Mouse (Mus musculus) splenic B cell, adult 2 months (primary cell): ENCODE results near the gene Iqgap1.

Source experiments
- DNase-seq: peaks from one replicate; pipeline ENCODE4 v3.0.0-alpha.2; 2011; ENCODE audit warnings: low read depth, low spot score
- H3K27me3 ChIP-seq: 2 replicates; pipeline ENCODE4 v1.6.1; 2012; ENCODE audit warnings: mild to moderate bottlenecking, low read length, moderate library complexity, mixed read lengths; ENCODE audit not compliant: control insufficient read depth, poor library complexity, insufficient read depth, severe bottlenecking
- H3K36me3 ChIP-seq: 2 replicates; pipeline ENCODE4 v1.6.1; 2012; ENCODE audit warnings: mild to moderate bottlenecking, low read length, moderate library complexity, mixed read lengths; ENCODE audit not compliant: control insufficient read depth, poor library complexity, insufficient read depth, severe bottlenecking

Iqgap1 gene

DNA sequence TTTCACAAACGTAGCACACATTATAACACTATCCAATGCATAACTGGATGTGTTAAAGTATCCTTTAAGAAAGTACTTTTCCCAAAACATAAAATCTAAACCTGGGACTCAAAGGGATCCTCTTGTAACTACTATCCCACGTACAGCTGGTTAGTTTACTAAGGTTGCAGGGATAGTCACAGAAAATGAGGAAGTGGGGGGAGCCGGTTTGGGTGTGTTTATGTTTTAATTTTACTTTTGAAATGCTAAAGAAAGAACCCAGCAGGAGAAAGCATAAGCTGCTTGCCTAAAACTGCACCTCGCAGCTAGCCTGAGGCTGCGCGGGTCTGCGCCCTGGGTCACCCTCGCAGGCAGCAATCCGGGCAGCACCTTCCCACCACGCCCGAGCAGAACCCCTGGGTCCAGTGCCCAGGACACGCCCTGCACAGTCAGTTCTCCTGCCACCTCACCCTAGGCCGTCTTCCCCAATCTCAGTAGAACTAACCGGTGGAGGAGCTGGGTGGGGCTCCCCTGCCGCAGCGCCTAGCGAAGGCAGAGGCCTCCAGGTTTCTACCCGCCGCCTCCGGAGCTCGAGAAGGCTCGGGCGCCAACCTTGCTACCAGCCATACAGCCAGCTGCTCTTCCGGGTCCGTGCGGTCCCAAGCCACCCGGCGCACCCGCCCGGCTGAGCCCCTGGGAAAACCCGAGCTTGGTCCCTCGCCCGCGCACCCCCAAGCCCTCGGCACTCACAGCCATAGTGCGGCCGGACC is 23.2 kb downstream of the Iqgap1 start:
- no peaks in the 10 kb centered on the region for H3K27me3 ChIP-seq
- peaks cover 13% of the 10 kb centered on the region for H3K36me3 ChIP-seq
- DNase-seq, result peak; percentile 81

DNA sequence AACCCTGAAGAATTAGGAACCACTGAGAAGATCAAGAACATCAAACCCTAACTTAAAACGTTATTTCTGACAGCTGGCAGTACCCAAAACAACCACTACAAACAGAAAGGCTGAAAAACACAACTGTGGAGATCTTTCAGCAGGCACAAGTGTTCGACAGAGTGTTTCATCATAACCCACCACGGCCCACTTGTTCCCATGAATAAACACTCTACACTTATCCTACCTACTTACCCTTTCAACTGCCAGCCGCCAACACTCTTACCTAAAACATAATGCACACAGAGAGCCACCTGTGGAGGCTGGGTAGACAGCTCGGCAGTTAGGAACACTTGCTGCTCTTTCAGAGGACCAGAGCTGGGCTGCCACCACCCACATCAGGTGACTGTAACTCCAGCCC is 26.5 kb downstream of the Iqgap1 start:
- Histone ChIP-seq H3K27me3 (no peaks in the 10 kb centered on the region), H3K36me3 (peaks cover 25% of the 10 kb centered on the region)
- DNase-seq, result no peak

DNA sequence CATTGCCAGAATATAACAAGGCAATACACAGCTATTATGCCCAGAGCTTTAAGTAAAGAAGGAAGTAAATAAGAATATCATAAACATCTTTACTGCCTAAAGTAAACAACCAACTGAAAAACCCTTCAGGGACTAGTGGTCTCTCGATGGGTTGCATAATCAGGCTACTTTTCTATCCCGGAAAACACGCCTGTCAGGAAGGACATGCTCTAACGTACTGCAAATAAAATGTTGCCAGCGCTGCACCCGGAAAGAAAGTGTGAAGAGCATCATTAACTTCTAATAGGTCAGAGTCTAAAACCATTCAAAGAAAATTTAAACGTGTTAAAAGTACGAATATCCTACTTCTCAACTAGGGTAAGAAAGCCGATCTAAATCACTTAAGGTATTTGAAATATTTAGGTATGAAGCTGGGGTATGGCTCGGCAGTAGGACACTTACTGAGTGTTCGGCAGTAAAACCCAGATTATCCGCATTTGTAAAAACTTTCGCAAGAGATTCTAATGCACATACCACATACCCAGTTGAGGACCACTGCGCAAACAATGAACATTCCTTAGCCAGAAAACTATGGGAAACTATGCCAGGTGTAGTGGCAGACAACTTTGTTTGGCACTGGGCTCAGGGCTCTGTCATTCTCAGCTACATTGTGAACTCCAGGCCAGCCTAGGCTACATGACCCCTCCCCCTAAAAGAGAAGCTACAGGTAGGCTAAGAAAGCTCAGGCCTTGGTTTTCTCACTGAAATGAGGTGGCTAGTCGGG is 28.8 kb downstream of the Iqgap1 start:
- Histone ChIP-seq H3K27me3 (no peaks in the 10 kb centered on the region), H3K36me3 (peaks cover 25% of the 10 kb centered on the region)
- no peak for DNase-seq

DNA sequence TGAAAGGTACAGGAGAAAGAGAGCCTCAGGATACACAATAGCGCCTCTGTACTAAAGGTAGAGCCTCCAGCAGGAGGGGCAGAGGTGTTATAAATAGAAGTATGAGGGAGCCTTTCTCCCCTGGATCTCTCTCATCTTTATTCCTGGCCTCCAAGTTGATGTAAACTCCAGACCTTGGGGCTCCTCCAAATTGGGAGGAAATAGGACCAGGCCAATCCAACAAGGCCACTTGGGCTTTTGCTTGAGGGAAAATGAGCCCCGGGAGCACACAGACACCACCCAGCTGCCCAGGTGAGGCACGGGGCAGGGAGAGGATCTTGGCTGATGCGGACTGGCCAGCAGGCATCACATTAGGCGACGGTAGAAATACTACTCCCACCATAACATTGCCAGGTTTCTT is 29.5 kb downstream of the Iqgap1 start:
- Histone ChIP-seq H3K27me3 (no peaks in the 10 kb centered on the region), H3K36me3 (peaks cover 22% of the 10 kb centered on the region)
- DNase-seq, result no peak

DNA sequence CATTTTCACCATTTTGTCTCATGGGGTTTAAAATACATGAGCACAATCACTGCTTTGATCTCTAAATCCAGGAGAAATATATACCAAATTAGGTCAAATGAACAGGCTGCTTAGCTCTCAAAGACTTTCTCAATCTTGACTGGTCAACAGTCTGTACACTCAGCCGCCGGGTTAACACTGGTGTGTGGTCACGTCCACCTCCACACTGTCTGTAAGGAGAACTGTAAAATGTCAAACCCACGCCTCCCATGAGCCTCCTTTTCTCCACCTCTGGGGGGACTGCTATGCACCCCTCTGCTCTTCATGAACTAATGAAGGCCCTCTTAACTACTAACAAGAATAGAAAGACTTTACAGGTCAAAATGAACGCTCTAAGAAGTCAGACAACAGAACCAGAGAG is 36.2 kb downstream of the Iqgap1 start:
- Histone ChIP-seq H3K27me3 (no peaks in the 10 kb centered on the region), H3K36me3 (no peaks in the 10 kb centered on the region; the same call in 1 of the 2 replicates)
- no peak for DNase-seq

DNA sequence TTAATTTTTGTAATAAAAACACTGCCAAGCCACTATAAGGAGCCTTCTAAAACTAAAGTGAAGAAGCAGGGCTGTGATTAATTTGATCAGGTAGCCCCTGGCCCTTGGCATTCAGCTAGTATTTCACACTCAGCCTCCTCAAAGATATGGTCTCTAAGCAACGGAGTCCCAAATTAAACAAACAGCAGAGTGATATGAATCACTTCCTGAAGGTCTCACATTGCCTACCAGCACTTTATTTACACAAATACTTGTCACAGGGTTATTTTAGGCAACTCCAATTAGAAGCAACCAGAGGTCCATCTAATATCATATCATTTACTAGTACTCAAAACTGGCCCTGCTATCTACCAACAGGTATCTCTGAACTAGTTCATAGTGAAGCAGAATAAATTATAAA is 36.7 kb downstream of the Iqgap1 start:
- no peaks in the 10 kb centered on the region for H3K27me3 ChIP-seq
- peak; percentile 64 for DNase-seq
- H3K36me3 ChIP-seq, result no peaks in the 10 kb centered on the region; the same call in 1 of the 2 replicates

DNA sequence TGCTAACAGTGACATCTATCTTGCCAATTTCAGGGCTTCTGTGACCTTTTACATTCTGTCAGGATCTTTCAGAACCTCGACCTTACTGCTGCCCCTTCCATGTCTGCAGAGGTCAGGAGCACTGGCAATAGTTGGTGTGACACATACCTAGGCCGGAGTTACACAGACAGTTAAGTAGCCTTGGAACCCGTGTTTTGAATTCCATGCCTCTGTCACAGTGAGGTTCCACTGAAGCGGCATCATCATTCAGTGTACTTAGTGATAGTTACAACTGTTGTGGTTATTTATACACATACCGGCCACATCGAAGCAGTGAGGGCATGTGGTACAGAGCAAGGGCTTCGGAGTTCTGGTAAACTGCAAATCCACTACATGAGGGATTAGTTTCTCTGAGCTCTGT is 37.8 kb downstream of the Iqgap1 start:
- DNase-seq, result no peak
- Histone ChIP-seq H3K27me3 (no peaks in the 10 kb centered on the region), H3K36me3 (no peaks in the 10 kb centered on the region; the same call in 1 of the 2 replicates)

DNA sequence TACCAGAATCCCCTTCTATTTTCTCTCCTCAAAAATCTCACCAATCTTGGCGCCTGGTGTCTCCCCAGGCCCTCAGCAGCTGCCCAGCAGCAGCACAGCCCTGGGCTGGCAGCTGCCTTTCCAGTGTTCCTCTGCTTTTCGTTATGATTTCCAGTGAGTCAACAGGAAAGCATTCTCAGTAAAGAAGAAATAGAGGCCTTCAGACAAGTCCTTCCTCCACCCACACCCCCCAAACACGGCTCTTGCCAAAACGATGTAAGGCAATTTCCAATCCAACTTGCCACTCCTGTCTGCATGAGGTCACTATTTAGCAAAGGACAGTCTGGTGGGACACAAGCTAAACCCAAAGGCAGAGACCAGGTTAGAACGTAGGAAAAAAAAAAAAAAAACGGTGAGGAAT is 39.0 kb downstream of the Iqgap1 start:
- no peak for DNase-seq
- Histone ChIP-seq H3K36me3 (no peaks in the 10 kb centered on the region; the same call in 1 of the 2 replicates), H3K27me3 (no peaks in the 10 kb centered on the region)

DNA sequence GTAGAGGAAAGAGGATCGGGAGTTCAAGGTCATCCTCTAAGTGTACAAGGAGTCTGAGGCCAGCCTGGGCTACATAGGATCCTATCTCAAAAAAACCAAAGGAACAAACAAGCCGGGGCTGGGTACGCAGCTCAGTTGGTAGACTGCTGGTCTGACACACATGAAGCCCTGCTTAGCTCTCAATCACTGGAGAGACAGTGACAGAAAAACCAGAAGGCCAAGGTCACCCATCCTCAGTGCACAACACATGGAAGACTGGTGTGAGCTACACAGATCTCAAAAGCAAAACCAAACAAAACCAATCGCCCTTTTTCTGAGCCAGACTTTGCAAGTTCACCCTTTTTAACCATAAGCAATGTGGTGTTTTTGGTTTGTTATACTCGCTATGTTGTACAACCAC is 41.9 kb downstream of the Iqgap1 start:
- DNase-seq, result no peak
- Histone ChIP-seq H3K27me3 (no peaks in the 10 kb centered on the region), H3K36me3 (no peaks in the 10 kb centered on the region; the same call in 1 of the 2 replicates)

DNA sequence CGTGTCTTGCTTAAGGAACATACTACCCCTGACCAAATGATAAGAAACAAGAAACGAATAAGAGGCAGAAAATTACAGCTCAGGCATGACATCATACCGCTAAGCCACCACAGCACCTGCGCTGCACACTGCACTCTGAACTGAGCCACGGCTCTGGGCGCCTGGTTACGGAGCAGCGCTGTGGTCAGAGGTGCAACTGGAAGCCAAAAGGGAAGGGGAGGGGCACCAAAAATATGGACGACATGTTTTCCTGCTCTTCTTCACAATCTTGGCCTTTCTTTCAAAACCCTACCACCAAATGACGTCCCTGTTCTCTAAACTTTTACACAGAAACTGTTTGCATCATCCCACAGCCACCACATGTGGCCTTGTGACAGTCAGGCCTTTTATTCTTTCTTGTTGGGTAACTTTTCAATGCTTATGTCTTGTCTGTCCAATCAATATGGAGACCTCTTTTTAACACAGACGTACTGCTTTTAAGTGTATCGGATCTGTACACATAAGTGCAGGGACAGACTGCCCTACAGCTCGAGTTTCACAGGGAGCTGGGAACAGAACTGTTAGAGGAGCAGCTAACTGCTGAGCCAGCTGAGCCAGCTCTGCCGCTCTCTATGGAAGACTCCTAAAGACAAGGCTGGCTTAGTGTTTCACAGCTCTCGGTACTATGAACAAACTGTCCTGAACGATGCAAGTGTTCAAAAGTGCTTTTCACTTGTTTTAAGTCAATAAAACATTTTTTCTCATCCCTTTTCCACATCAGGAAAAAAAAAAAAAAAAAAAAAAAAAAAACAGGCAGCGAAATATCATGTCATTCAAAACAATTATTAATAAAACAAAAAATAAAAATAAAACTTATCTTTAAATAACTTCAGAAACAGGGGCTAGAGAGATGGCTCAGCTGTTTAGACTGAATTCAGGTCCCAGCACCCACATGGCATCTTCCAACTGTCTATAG is 43.3 kb downstream of the Iqgap1 start:
- DNase-seq, result peak; percentile 82
- H3K27me3 ChIP-seq, result no peaks in the 10 kb centered on the region

DNA sequence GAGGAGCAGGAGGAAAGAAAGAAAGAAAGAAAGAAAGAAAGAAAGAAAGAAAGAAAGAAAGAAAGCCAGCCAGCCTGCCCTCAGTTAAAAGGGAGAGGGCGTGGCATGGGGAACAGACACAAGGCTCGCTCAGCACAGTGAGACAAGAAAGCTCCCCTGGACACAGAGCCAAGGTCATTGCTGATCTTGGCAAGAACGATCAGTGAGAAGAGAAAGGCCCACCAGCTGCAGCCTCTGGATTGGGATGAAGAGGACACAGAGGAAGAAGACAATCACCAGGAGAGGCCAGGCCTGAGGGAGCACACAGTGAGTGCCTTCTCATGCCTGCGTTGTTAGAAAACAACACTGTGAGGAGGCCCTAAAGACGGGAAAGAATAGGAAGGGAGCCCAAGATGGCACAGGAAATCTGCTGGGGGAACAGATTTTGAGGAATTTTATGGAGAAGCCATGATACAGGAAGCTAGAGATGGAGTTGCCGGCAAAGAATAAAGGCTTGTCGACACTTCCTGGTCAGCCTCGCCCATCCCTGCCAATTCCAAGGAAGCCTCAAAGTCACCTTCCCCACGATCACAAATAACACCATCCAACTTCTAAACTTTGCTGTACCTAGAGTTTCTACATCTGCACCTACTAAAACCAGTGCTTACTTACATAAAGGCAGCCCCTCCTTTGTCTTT is 44.2 kb downstream of the Iqgap1 start:
- no peaks in the 10 kb centered on the region; the same call in 1 of the 2 replicates for H3K36me3 ChIP-seq
- H3K27me3 ChIP-seq, result no peaks in the 10 kb centered on the region
- no peak for DNase-seq

More for the DNA sequence above, 43.3 kb downstream of the Iqgap1 start:
- H3K36me3 ChIP-seq, result no peaks in the 10 kb centered on the region; the same call in 1 of the 2 replicates

DNA sequence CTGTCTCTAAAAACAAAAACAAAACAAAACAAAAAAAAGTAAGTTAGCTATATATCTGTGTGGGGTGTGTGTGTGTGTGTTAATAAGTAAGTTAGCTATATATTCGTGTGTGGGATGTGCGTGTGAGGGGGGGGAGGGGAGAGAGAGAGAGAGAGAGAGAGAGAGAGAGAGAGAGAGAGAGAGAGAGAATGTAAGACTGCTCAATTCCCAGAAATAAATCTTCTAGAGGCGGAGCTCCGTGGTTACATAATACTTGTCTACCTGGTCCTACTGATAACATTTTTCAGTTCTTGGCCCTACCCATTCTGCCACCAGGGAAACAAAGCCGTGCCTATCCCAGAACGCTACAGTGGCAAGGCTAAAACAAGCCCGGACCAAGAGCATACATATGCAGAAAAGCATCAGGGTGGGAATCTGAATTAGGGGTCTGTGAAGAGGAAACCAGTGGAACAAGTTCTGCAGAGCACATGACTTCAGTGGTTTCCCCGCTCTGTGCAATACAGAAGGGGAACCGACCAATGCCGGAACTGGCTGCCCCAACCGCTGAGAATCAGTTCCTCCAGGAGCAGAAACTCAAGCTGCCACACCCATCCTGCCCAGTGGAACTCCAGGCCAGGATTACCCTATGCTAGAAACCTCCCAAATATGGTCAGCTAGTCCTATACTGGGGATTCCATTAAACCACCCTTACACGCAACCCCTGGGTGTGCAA is 46.7 kb downstream of the Iqgap1 start:
- H3K27me3 ChIP-seq, result no peaks in the 10 kb centered on the region
- DNase-seq, result peak; percentile 94
- no peaks in the 10 kb centered on the region; the same call in 1 of the 2 replicates for H3K36me3 ChIP-seq

DNA sequence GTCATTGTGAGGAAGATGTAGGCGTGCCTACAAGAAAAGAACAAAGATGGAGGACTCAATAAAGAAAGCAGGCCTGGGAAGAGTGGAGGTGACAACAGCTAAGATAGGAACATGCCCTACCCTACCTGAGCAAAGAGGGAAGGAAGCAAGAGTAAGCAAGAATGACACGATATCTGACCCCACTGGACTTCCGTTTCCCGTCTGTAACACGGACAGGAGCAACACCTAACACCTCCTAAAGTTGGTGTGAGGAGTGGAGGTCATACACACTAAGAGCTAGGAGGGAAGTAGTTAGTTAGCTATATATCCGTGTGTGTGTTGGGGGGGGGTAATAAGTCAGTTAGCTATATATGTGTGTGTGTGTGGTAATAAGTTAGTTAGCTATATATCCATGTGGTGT is 47.4 kb downstream of the Iqgap1 start:
- DNase-seq, result peak; percentile 58
- no peaks in the 10 kb centered on the region; the same call in 1 of the 2 replicates for H3K36me3 ChIP-seq
- H3K27me3 ChIP-seq, result no peaks in the 10 kb centered on the region
